Mouse (Mus musculus): Measurements from ENCODE around the gene Sox2.

The Sox2 gene

DNA sequence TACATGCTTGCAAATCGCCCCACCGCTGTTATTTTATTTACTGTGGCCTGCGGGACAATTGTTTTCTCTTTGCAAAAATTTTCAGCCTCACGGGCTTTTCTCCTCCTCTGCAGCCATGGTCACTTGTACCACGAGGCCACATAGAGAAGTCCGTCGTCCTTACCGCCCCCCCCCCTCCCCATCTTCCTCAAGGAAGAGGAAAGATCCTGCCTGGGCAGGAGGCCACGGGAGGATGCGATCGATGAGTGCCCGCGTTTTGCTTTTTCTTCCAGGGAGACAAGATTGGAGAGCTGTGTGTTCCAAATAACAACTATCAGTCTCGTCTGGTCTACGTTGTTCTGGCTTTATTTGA is 42.2 kb downstream of the Sox2 start:
- DNase-seq (ENCODE audit: low spot score in 2 of 2) = no peak

All from right cerebral cortex, postnatal 36 days (tissue).